ENCODE assay signal across 22 mouse cellular contexts in genomic region chr15:19175470-19175869, GRCm38 (mm10).
A peak's percentile ranks its signal among the peaks of the same experiment; 100 is the strongest.
DNase-seq lines count a peak whose midpoint lies in the region; ATAC-seq lines count a peak whose summit lies in the region.
"Had no signal": no experiment of that assay in that cellular context is flagged by ENCODE, and none has a peak within 500 bp of the region (broad histone marks: within the 10 kb centered on the region; RNA-seq: fewer than 3 reads in every experiment).

No protein-coding gene starts in this region.

- no peaks in the 10 kb centered on the region for H3K9me3 ChIP-seq in intestine, embryonic 16.5 days (ENCODE audit: control insufficient read depth, low read length)
- H3K9me3 ChIP-seq in intestine, embryonic 15.5 days = no peaks in the 10 kb centered on the region
- H3K9me3 ChIP-seq in lung, embryonic 15.5 days = no peaks in the 10 kb centered on the region
- H3K9me3 ChIP-seq: embryonic facial prominence, embryonic 13.5 days; embryonic facial prominence, embryonic 15.5 days; forebrain, embryonic 10.5 days; forebrain, embryonic 12.5 days had no signal

- no peak overlapping the region for H3K4me2 ChIP-seq in intestine, embryonic 16.5 days (ENCODE audit: low read depth, low read length)
- no peak overlapping the region for H3K4me2 ChIP-seq in intestine, embryonic 15.5 days (replicated peaks)
- no peak overlapping the region for H3K4me2 ChIP-seq in lung, embryonic 15.5 days
- H3K4me2 ChIP-seq: embryonic facial prominence, embryonic 13.5 days; embryonic facial prominence, embryonic 15.5 days; forebrain, embryonic 12.5 days had no signal

- no peaks in the 10 kb centered on the region for H3K27me3 ChIP-seq in intestine, embryonic 16.5 days (replicated peaks; ENCODE audit: control insufficient read depth, insufficient read depth, low read length)
- no peaks in the 10 kb centered on the region for H3K27me3 ChIP-seq in intestine, embryonic 15.5 days (replicated peaks)
- no peaks in the 10 kb centered on the region for H3K27me3 ChIP-seq in lung, embryonic 15.5 days
- H3K27me3 ChIP-seq: embryonic facial prominence, embryonic 13.5 days; embryonic facial prominence, embryonic 15.5 days; forebrain, embryonic 12.5 days had no signal

- ATAC-seq in intestine, embryonic 16.5 days = peak; percentile 55
- ATAC-seq in intestine, embryonic 15.5 days = no peak
- ATAC-seq in lung, embryonic 15.5 days (ENCODE audit: borderline replicate concordance, extremely low read depth, low FRiP score, low TSS enrichment) = peak; percentile 67; the same call in 1 of the 2 replicates
- ATAC-seq: forebrain, embryonic 14.5 days; forebrain, embryonic 16.5 days had no signal

- H3K4me3 ChIP-seq in intestine, embryonic 16.5 days (ENCODE audit: low read length) = no peak overlapping the region
- no peak overlapping the region for H3K4me3 ChIP-seq in intestine, embryonic 15.5 days (replicated peaks)
- H3K4me3 ChIP-seq in lung, embryonic 15.5 days = no peak overlapping the region
- H3K4me3 ChIP-seq: embryonic facial prominence, embryonic 13.5 days; embryonic facial prominence, embryonic 15.5 days; erythroblast, embryonic 14.5 days; forebrain, embryonic 10.5 days; forebrain, embryonic 12.5 days had no signal

- no peaks in the 10 kb centered on the region for H3K4me1 ChIP-seq in intestine, embryonic 16.5 days (ENCODE audit: control insufficient read depth, insufficient read depth, low read length)
- H3K4me1 ChIP-seq in intestine, embryonic 15.5 days (replicated peaks) = no peaks in the 10 kb centered on the region
- H3K4me1 ChIP-seq in lung, embryonic 15.5 days = no peaks in the 10 kb centered on the region
- H3K4me1 ChIP-seq: embryonic facial prominence, embryonic 13.5 days; embryonic facial prominence, embryonic 15.5 days; forebrain, embryonic 10.5 days; forebrain, embryonic 12.5 days had no signal

- H3K36me3 ChIP-seq in intestine, embryonic 16.5 days (ENCODE audit: control insufficient read depth, insufficient read depth, low read length) = no peaks in the 10 kb centered on the region
- H3K36me3 ChIP-seq in intestine, embryonic 15.5 days = no peaks in the 10 kb centered on the region
- H3K36me3 ChIP-seq in lung, embryonic 15.5 days = no peaks in the 10 kb centered on the region
- H3K36me3 ChIP-seq: embryonic facial prominence, embryonic 13.5 days; embryonic facial prominence, embryonic 15.5 days; forebrain, embryonic 10.5 days; forebrain, embryonic 12.5 days had no signal

- WGBS in intestine, embryonic 16.5 days = 51% methylated on average over 4 of the region's 4 CpGs
- 55% methylated on average over 4 of the region's 4 CpGs for WGBS in intestine, embryonic 15.5 days
- WGBS in lung, embryonic 15.5 days = 35% methylated on average over 4 of the region's 4 CpGs

- no peak overlapping the region for H3K27ac ChIP-seq in intestine, embryonic 16.5 days (ENCODE audit: low read length)
- no peak overlapping the region for H3K27ac ChIP-seq in intestine, embryonic 15.5 days
- no peak overlapping the region for H3K27ac ChIP-seq in lung, embryonic 15.5 days
- H3K27ac ChIP-seq: embryonic facial prominence, embryonic 13.5 days; embryonic facial prominence, embryonic 15.5 days; forebrain, embryonic 10.5 days; forebrain, embryonic 12.5 days had no signal

- no peak for DNase-seq in lung, postnatal 25 days (ENCODE audit: low spot score)
- peak; percentile 2 for DNase-seq in mesoderm, embryonic 11.5 days (ENCODE audit: low read depth, low spot score)
- no peak for DNase-seq in right cerebral cortex, postnatal 4 days
- DNase-seq: adrenal gland, adult 2 months; adrenal gland, postnatal 10 days; adrenal gland, postnatal 25 days; cerebellum, adult 11 months; cerebellum, adult 18-20 months; cerebellum, adult 8-10 months; cerebellum, adult 9-11 months; cerebellum, postnatal 14 days; cerebellum, postnatal 36 days had no signal

- no peak overlapping the region for H3K9ac ChIP-seq in intestine, embryonic 16.5 days (ENCODE audit: low read depth, low read length)
- no peak overlapping the region for H3K9ac ChIP-seq in intestine, embryonic 15.5 days
- H3K9ac ChIP-seq in lung, embryonic 15.5 days = no peak overlapping the region
- H3K9ac ChIP-seq: embryonic facial prominence, embryonic 13.5 days; embryonic facial prominence, embryonic 15.5 days; forebrain, embryonic 12.5 days had no signal
